Mouse (Mus musculus) forebrain, embryonic 12.5 days (tissue): ENCODE measurements at regions not wholly inside any gene's neighbourhood (a gene's known extent, or its start where the extent isn't known, plus 50 kb on each side); places are given as distances from the start of the nearest gene placed in this dataset.

Source experiments
- ATAC-seq: fragments of 200-750 bp; cut with Nextera tagmentation; 2 replicates; pipeline ENCODE4 v1.8.0; 2017; ENCODE audit warnings: moderate TSS enrichment; ENCODE audit not compliant: low FRiP score
- H3K27ac ChIP-seq: fragments of 300-500 bp; sonication (generic); 2 replicates; pipeline ENCODE4 v1.5.1; 2016; ENCODE audit warnings: mild to moderate bottlenecking
- H3K27me3 ChIP-seq: fragments of 300-500 bp; sonication (generic); 2 replicates; pipeline ENCODE4 v1.6.1; 2016; ENCODE audit warnings: mild to moderate bottlenecking
- H3K36me3 ChIP-seq: fragments of 300-500 bp; sonication (generic); replicated peaks from 2 replicates; pipeline ENCODE4 v1.6.1; 2016; ENCODE audit warnings: mild to moderate bottlenecking
- H3K4me1 ChIP-seq: fragments of 300-500 bp; sonication (generic); 2 replicates; pipeline ENCODE4 v1.6.1; 2016
- H3K4me2 ChIP-seq: fragments of 300-500 bp; sonication (generic); 2 replicates; pipeline ENCODE4 v1.6.1; 2016; ENCODE audit warnings: mild to moderate bottlenecking, moderate library complexity
- H3K4me3 ChIP-seq: fragments of 300-500 bp; sonication (generic); replicated peaks from 2 replicates; pipeline ENCODE4 v1.5.1; 2016; ENCODE audit warnings: mild to moderate bottlenecking
- H3K9ac ChIP-seq: fragments of 300-500 bp; sonication (generic); 2 replicates; pipeline ENCODE4 v1.6.1; 2016; ENCODE audit warnings: mild to moderate bottlenecking
- H3K9me3 ChIP-seq: fragments of 300-500 bp; sonication (generic); 2 replicates; pipeline ENCODE4 v1.6.1; 2016
- WGBS: fragments of 180-500 bp; shearing (Covaris S2); methylation state at CpG from one replicate; pipeline ENCODE4 v1.1.7; 2016; 5-methylcytosine and 5-hydroxymethylcytosine counted together

DNA sequence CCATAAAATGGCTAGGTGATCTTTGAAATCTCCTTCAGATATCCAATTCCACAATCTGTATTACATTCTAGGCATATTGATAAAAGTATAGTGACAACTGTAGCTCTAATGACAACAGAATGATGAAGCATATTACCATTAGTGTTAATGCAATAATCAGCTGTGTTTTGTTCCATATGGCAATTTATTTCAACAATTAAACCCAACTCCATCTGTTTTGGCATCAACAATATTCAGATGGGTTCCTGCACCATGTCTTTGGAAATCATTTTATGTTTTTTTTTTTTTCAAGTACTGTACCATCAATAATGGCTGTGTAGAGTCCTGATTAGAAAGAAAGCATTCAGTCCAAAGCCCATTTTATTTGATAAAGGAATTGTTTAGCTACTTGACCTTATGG lies 498.5 kb upstream of the Tmpo start:
- H3K36me3 ChIP-seq = no peaks in the 10 kb centered on the region
- no peaks in the 10 kb centered on the region for H3K27me3 ChIP-seq
- no peak overlapping the region for H3K9ac ChIP-seq
- no peak overlapping the region for H3K4me3 ChIP-seq
- no peak overlapping the region for H3K4me2 ChIP-seq
- H3K27ac ChIP-seq = no peak overlapping the region
- ATAC-seq = no peak
- H3K4me1 ChIP-seq = 0 out of 2 replicates have a peak, but pooled peaks cover 2% of the 10 kb centered on the region
- H3K9me3 ChIP-seq = no peaks in the 10 kb centered on the region

DNA sequence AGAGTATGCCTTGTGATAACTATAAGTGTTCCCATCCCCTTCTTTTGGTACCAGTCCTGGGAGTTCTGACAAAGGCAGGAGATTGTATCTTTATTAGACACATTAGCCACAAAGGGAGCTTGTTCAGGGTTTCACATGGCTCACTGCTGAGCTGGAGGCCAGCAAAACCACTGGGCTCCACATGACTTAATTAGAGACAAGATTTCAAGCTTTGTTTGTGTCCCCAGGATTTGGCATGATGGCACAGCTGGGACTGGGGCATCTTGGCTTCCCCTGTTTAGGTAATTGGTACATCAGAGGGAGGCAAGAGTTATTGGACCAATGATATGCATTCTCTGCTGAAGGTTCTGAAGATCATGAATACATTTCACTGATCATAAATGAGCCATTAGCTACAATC lies 456.8 kb upstream of the Tmpo start:
- Histone ChIP-seq H3K27ac (no peak overlapping the region), H3K4me2 (no peak overlapping the region), H3K4me3 (no peak overlapping the region), H3K9me3 (no peaks in the 10 kb centered on the region), H3K36me3 (no peaks in the 10 kb centered on the region), H3K9ac (no peak overlapping the region), H3K27me3 (no peaks in the 10 kb centered on the region), H3K4me1 (peaks cover 5% of the 10 kb centered on the region; the same call in 1 of the 2 replicates)
- no peak for ATAC-seq

DNA sequence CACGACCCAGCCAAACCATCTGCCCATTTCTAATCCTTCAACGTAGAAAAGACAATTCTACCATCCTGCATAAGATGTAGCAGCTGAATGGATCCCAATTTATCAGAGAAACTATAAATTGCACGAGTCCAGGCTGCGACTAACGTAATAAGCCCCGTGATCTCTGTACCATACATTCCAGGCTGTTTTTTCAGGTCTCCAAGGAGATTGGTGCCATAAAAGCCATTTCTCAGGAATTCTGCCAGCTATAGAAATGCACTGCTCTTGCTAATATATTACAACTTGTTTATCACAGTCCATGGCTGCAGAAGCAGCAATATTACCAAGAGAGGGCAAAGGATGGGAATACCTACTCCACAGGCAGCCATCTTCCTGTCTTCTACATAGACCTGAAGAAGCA lies 447.6 kb upstream of the Tmpo start:
- Histone ChIP-seq H3K4me1 (peaks cover 7% of the 10 kb centered on the region; the same call in 1 of the 2 replicates), H3K27me3 (no peaks in the 10 kb centered on the region), H3K4me3 (no peak overlapping the region), H3K9me3 (no peaks in the 10 kb centered on the region), H3K36me3 (no peaks in the 10 kb centered on the region), H3K4me2 (no peak overlapping the region), H3K27ac (no peak overlapping the region), H3K9ac (no peak overlapping the region)
- ATAC-seq = no peak
- WGBS = 55% methylated on average over 6 of the region's 6 CpGs

- Histone ChIP-seq H3K4me3 (no peak overlapping the region), H3K4me1 (no peaks in the 10 kb centered on the region), H3K36me3 (no peaks in the 10 kb centered on the region), H3K9me3 (no peaks in the 10 kb centered on the region), H3K9ac (no peak overlapping the region), H3K27ac (no peak overlapping the region), H3K4me2 (no peak overlapping the region), H3K27me3 (no peaks in the 10 kb centered on the region)
- WGBS = 97% methylated on average over 2 of the region's 2 CpGs
- ATAC-seq = no peak
These were observed 441.2 kb upstream of the Tmpo start for GRCm38 (mm10) chr10:91622281-91622680.

GRCm38 (mm10) chr10:91613794-91614479 lies 432.8 kb upstream of the Tmpo start:
- Histone ChIP-seq H3K4me3 (no peak overlapping the region), H3K4me2 (no peak overlapping the region), H3K4me1 (peaks cover 23% of the 10 kb centered on the region), H3K9me3 (no peaks in the 10 kb centered on the region), H3K36me3 (no peaks in the 10 kb centered on the region), H3K9ac (no peak overlapping the region), H3K27me3 (no peaks in the 10 kb centered on the region), H3K27ac (no peak overlapping the region)
- no peak for ATAC-seq
- 77% methylated on average over 8 of the region's 8 CpGs for WGBS

DNA sequence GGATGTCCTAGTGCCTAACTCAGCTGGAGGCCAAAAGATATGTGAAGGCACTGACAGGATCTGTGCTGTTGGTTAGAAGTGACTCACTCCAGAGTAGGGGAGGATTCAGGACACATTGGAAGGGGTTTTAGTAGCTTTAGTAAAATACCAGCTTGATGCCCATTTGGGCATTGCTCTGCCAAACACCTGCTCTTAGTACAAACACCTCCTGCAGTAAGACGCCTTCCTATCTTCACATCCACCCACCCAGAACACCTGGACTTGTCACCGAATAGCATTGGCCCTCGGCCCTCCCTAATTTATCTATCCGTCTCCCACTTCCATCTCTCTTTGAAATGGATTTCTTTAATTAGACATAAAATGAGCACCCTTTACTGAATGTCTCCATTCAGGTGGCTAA lies 430.9 kb upstream of the Tmpo start:
- Histone ChIP-seq H3K9ac (no peak overlapping the region), H3K4me3 (no peak overlapping the region)

DNA sequence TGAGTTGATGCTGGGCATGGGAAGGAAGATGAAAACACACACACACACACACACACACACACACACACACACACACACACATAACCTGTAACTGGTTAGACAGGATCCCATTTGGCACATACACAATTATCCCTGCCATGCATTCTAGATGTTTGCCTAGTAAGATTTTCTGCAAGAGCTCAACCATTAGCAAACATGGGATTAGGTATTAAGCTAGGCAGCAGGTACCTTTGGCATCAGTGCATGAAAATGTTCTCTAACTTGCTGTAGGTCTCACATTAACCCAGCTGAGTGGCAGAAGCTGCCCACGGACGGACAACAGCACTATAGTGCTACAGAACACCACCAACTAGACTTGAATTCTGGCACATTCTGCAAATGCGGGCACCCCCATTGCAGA lies 413.8 kb upstream of the Tmpo start:
- H3K9me3 ChIP-seq = no peaks in the 10 kb centered on the region
- WGBS = 92% methylated on average over 3 of the region's 3 CpGs
- H3K9ac ChIP-seq = no peak overlapping the region
- no peaks in the 10 kb centered on the region for H3K36me3 ChIP-seq
- H3K27me3 ChIP-seq = no peaks in the 10 kb centered on the region
- no peak overlapping the region for H3K4me3 ChIP-seq
- H3K27ac ChIP-seq = no peak overlapping the region
- no peaks in the 10 kb centered on the region for H3K4me1 ChIP-seq
- no peak for ATAC-seq
- no peak overlapping the region for H3K4me2 ChIP-seq

More for the DNA sequence above, 430.9 kb upstream of the Tmpo start:
- Histone ChIP-seq H3K36me3 (no peaks in the 10 kb centered on the region), H3K27me3 (no peaks in the 10 kb centered on the region), H3K4me2 (no peak overlapping the region), H3K4me1 (peaks cover 22% of the 10 kb centered on the region), H3K27ac (no peak overlapping the region), H3K9me3 (no peaks in the 10 kb centered on the region)
- 88% methylated on average over 4 of the region's 4 CpGs for WGBS
- no peak for ATAC-seq

- Histone ChIP-seq H3K9me3 (no peaks in the 10 kb centered on the region), H3K4me2 (no peak overlapping the region), H3K36me3 (no peaks in the 10 kb centered on the region), H3K4me1 (no peaks in the 10 kb centered on the region), H3K9ac (no peak overlapping the region), H3K4me3 (no peak overlapping the region), H3K27me3 (no peaks in the 10 kb centered on the region), H3K27ac (no peak overlapping the region)
- 79% methylated on average over 2 of the region's 2 CpGs for WGBS
- no peak for ATAC-seq
These were observed 412.3 kb upstream of the Tmpo start for GRCm38 (mm10) chr10:91593378-91593777.

DNA sequence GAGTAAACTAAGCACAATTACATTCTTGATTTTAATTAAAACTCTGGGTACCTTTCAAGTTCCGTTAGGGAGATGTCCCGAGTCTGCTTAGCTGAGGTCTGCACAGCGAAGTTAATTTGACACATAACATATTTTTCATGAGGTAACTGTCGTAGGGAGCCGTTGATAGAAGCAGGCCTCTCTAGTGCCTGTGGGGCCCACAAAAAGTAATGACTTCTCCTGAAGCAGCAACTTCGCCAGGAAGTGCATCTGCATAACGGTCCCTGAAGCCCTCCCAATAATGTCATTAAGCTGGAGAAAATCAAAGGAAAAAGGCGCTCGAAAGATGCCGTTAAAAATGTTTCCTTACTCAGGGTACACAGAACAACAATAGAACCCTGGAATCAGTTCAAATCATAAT lies 410.7 kb upstream of the Tmpo start:
- 73% methylated on average over 10 of the region's 10 CpGs for WGBS
- H3K4me2 ChIP-seq = no peak overlapping the region
- no peak overlapping the region for H3K9ac ChIP-seq
- no peak overlapping the region for H3K4me3 ChIP-seq
- no peak for ATAC-seq
- H3K36me3 ChIP-seq = no peaks in the 10 kb centered on the region
- H3K4me1 ChIP-seq = no peaks in the 10 kb centered on the region
- H3K27ac ChIP-seq = no peak overlapping the region
- H3K9me3 ChIP-seq = no peaks in the 10 kb centered on the region
- H3K27me3 ChIP-seq = no peaks in the 10 kb centered on the region

DNA sequence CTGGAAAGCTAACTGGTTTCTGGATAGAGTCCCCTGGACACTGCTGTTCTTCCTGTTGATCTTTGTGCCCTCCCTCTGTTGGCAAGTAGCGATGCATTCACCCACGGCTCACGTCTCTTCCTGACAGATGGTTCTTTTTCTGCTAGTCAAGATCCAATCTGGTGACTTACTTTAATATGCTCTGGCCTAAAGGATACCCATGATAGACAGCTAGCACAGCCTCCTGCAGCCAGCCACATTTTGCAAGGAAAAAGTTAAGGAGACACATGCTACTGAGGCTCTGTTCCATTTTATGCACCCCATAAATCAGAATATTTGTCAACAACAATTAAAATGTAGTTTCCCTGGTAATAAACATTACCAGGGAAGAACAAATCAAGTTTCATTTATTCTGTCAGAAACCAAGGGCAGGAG lies 410.3 kb upstream of the Tmpo start:
- H3K36me3 ChIP-seq = no peaks in the 10 kb centered on the region
- H3K9me3 ChIP-seq = no peaks in the 10 kb centered on the region
- no peak overlapping the region for H3K4me3 ChIP-seq
- H3K4me1 ChIP-seq = no peaks in the 10 kb centered on the region
- no peaks in the 10 kb centered on the region for H3K27me3 ChIP-seq
- no peak for ATAC-seq
- WGBS = 73% methylated on average over 3 of the region's 3 CpGs
- no peak overlapping the region for H3K4me2 ChIP-seq
- H3K9ac ChIP-seq = no peak overlapping the region
- H3K27ac ChIP-seq = no peak overlapping the region

DNA sequence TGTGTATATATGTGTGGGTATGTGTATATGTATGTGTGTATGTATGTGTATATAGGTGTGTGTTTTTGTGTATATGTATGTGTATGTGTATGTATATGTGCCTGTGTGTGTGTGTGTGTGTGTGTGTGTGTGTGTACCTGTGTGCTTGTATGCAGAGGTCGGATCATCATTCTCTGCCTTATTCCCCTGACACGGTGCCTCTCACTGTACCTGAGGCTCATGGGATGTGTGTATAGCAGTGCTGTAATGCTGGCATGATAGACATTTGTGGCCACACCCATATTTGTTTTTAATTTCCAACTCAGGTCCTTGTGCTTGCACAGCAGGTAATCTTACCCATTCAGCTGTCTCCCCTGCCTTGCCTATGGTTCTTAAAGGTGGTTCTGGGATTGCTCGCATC lies 402.1 kb upstream of the Tmpo start:
- no peak for ATAC-seq
- WGBS = 86% methylated on average over 3 of the region's 3 CpGs
- H3K4me1 ChIP-seq = 0 out of 2 replicates have a peak, but pooled peaks cover 7% of the 10 kb centered on the region

DNA sequence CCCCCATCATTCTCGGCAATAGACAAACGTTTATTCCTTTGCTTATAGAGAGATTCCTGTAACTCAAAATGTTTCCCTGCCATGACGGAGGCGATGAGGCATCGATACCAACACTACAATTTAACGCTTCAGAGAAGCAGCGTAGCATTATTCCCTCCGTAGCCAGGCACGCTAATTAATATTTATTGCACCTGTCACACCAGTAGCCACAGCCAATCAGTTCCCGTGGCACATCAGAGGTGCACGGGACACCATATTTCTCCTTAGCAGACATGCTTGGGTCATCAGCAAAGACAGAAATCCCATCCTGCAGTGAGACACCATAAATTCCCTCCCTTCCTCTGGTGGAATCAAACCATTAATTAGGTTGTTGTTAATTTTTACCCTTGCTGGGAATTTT lies 399.8 kb upstream of the Tmpo start:
- WGBS = 75% methylated on average over 11 of the region's 11 CpGs

More for the DNA sequence above, 402.1 kb upstream of the Tmpo start:
- Histone ChIP-seq H3K9ac (no peak overlapping the region), H3K36me3 (no peaks in the 10 kb centered on the region), H3K4me2 (no peak overlapping the region), H3K4me3 (no peak overlapping the region), H3K27ac (no peak overlapping the region), H3K27me3 (no peaks in the 10 kb centered on the region), H3K9me3 (no peaks in the 10 kb centered on the region)

DNA sequence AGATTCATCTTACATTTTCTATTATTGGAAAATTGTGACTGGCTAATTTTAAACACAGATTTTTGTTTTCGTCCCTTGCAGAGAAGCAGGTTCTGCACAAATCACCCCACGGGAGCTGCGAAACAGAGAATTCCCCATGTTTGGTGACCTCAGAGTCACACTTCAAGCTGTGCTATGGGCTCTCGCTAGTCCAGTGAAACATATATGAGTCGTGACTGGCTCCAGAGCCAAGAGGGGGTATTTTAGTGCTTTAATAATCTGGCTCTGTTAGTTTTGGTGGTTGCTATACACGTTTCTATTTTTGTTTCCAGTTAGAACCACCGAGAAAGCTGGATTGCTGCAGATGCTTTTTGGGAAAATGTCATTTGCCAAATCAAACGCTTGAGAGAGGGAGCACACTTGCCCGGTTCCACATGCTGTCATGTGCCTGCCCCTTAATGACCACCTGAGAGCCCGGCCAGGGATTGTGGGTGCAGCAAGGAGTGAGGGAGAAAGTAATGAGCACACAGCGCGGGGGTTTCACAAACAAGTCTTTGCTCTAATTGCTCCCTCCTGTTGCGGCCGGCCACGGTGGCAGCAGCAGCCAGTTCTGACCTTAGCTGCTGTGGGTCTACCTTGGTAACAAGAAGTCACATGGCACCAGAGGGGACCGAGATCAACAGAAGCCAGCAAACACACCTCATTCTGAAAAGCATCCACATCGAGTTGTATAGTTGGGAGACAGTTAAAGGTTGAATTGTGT lies 394.4 kb upstream of the Tmpo start:
- Histone ChIP-seq H3K36me3 (no peaks in the 10 kb centered on the region), H3K4me3 (no peak overlapping the region), H3K27ac (no peak overlapping the region), H3K4me2 (no peak overlapping the region), H3K4me1 (peaks cover 9% of the 10 kb centered on the region; the same call in 1 of the 2 replicates), H3K9ac (no peak overlapping the region), H3K9me3 (no peaks in the 10 kb centered on the region), H3K27me3 (0 out of 2 replicates have a peak, but pooled peaks cover 2% of the 10 kb centered on the region)
- WGBS = 82% methylated on average over 17 of the region's 17 CpGs
- 0 out of 2 replicates have a peak, but pooled peaks have one; percentile 49 for ATAC-seq

More for the DNA sequence above, 399.8 kb upstream of the Tmpo start:
- no peak for ATAC-seq
- no peak overlapping the region for H3K4me2 ChIP-seq
- H3K27me3 ChIP-seq = no peaks in the 10 kb centered on the region
- H3K27ac ChIP-seq = no peak overlapping the region
- H3K4me3 ChIP-seq = no peak overlapping the region
- no peaks in the 10 kb centered on the region for H3K9me3 ChIP-seq
- H3K36me3 ChIP-seq = no peaks in the 10 kb centered on the region
- H3K4me1 ChIP-seq = 0 out of 2 replicates have a peak, but pooled peaks cover 7% of the 10 kb centered on the region
- no peak overlapping the region for H3K9ac ChIP-seq
